Mouse (Mus musculus) c-Kit-positive CD71-positive TER-119-positive erythroid progenitor cells, embryonic 14.5 days (primary cell): ENCODE data around the gene C2cd2l.
A peak's percentile ranks its signal among the peaks of the same experiment; 100 is the strongest.
"Not testable (repeated sequence)": the region's sequence is repeated elsewhere in the genome, so short reads cannot be mapped to it uniquely, and the experiment has no call there.

Experiments used
- DNase-seq: peaks from one replicate; pipeline ENCODE4 v3.0.0-alpha.2; 2013; ENCODE audit warnings: low spot score

C2cd2l gene

GRCm38 (mm10) chr9:44319887-44320798, at the start of gene C2cd2l:
C2cd2l (minus strand) TSS chr9:44320285.
- peak; percentile 95 for DNase-seq

- DNase-seq, result no peak
Measured at GRCm38 (mm10) chr9:44364480-44364879, 44.4 kb upstream of the C2cd2l start.

DNA sequence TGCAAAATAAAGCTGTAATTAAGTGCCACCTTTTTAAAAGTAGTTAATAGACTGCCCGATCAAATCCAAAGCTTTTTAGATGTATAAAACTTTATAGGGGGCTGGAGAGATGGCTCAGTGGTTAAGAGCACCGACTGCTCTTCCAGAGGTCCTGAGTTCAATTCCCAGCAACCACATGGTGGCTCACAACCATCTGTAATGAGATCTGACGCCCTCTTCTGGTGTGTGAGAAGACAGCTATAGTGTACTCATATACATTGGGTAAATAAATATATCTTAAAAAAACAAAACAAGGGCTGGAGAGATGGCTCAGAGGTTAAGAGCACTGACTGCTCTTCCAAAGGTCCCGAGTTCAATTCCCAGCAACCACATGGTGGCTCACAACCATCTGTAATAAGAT, 41.8 kb upstream of the C2cd2l start:
- not testable (repeated sequence) for DNase-seq

GRCm38 (mm10) chr9:44361190-44361917, 41.3 kb upstream of the C2cd2l start, which contains the start of gene Vps11:
Vps11 (minus strand) TSS chr9:44361670.
- DNase-seq, result peak; percentile 98

GRCm38 (mm10) chr9:44357207-44357606, 37.1 kb upstream of the C2cd2l start:
- DNase-seq, result peak; percentile 59

DNA sequence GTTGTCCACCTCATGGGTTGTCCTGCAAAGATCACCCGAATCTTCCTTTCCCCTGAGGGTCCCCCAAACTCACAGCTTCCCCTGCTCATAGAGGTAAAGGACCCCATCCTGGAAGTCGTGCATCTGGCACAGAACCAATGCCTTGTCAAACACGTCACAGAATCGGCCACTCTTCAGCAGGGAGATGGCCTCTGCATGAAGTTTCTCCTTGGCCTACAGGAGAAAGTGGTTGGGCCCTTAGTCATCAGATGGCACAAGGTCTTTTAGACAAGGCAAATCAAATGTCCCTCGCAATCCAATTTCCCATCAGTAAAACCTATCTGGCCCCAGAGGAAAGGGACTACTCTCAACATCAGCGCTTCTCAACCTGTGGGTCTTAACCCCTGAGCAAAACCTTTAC, 33.1 kb upstream of the C2cd2l start:
- DNase-seq, result no peak

DNA sequence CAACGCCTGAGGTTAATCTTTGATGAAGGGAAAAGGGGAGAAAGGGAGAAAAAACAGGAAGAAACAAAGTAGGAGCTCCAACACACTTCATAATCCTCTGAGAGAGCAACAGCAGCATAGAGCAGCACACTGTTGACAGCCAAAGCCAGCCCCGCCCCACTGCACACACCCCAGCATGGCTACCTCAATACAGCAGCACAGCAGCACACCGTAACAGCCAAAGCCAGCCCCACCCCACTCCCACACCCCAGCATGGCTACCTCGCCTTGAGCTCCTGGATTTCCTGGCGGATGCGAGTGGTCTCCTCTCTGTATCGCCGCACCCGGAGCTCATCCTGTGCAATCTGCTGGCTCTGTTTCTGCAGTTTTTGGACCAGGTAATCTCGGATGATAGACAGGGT, 32.3 kb upstream of the C2cd2l start:
- DNase-seq, result no peak

DNA sequence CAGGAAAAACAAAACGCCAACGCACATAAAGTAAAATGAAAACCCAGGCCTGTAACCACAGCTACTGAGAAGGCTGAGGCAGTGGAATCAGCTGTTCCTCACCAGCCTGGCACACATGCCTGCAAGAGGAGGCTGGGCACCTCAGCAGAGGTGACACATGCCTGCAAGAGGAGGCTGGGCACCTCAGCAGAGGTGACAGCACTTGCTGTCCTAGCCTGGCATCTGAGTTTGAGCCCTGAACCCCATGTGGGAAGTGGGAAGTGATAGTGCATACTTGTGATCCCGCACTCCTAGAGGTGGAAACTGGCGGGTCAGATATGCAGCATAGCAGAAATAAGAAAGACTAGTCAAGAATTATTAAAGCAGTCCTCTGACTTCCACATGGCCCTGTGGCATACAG, 31.3 kb upstream of the C2cd2l start:
- DNase-seq, result no peak

- no peak for DNase-seq
Measured at GRCm38 (mm10) chr9:44348546-44348945, 28.5 kb upstream of the C2cd2l start.

DNA sequence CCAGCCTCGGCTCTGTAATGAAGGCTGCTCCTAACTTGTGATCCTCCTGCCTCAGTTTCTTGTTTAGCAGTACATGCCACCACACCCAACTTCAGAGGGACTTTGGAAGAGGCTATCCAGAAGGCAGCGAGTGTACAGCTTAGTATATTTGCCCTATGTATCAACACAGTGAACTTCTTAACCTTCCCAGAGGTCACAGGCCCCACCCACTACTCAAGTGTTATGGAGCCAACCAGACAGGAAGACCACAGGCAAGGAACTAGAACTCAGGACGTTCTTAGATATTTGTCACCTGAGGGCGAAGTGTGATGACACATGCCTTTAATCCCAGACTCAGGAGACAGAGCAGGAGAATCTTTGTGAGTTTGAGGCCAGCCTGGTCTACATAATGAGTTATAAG, 27.5 kb upstream of the C2cd2l start:
- DNase-seq, result no peak

- no peak for DNase-seq
Measured at GRCm38 (mm10) chr9:44347166-44347565, 27.1 kb upstream of the C2cd2l start.

GRCm38 (mm10) chr9:44345570-44346433, 25.7 kb upstream of the C2cd2l start:
- DNase-seq, result no peak

GRCm38 (mm10) chr9:44343781-44344421, 23.8 kb upstream of the C2cd2l start, which contains the start of gene Hmbs:
Hmbs (minus strand) TSS chr9:44344228.
- peak; percentile 91 for DNase-seq

- peak; percentile 86 for DNase-seq
Measured at GRCm38 (mm10) chr9:44343290-44343689, 23.2 kb upstream of the C2cd2l start.

DNA sequence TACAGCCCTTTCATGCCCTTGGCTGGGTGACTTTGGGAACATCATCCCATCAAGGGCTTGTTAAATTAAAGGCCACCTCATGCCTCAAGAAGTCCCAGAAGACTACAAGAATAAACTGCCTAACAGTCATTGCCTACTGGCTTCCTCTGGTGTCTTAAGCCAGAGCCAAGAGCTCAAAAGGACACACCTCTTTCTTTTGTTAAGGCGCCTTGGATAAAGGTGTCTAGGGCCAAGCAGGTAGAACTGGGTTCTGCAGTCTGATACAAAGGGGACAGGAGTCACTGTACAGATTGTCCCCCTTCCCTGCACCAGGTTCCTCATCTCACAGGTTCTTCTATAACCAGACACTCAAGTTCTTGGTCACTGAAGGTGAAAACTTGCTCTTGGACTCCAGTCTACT, 22.5 kb upstream of the C2cd2l start:
- DNase-seq, result no peak

DNA sequence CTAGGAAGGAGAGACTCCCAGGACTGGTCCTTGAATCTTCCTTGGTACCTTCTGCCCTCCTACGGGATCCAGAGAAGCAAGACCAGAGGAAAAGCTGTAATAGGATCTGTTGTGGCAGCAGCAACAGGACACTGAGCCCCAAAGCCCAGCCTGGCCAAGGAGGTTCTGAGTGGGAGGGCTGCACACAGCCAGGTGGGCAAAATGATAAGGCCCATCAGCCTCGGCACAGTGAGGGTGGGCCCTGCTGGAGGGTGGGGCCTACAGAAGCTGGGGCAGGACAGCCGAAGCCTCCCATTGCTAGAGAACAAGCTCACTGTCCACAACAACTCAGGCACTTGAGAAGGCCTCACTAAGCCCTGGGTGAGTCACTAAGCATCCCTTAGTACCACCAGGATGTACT, 22.1 kb upstream of the C2cd2l start:
- peak; percentile 92 for DNase-seq

DNA sequence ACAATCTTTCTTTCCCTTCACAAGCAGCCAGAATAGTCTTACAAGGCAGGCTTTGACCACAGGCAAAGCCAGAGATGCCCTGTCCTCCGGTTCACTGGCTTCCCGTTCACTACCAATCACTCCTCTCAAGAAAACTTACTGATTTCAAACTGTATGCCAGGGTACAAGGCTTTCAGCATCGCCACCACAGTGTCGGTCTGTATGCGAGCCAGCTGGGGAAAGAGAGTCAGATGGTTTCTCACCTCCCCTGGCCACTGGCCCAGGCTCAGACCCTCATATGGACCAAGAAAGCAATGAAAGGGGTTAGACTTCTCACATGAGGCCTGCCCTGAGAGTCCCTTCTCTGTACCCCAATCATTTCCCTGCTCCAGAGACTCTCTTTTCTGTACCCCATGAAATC, 21.4 kb upstream of the C2cd2l start:
- DNase-seq, result no peak

GRCm38 (mm10) chr9:44338574-44338973, 18.5 kb upstream of the C2cd2l start:
- no peak for DNase-seq

- no peak for DNase-seq
Measured at GRCm38 (mm10) chr9:44337436-44338169, 17.5 kb upstream of the C2cd2l start.

- DNase-seq, result peak; percentile 64
Measured at GRCm38 (mm10) chr9:44336964-44337363, 16.9 kb upstream of the C2cd2l start.

GRCm38 (mm10) chr9:44336513-44336912, 16.4 kb upstream of the C2cd2l start:
- not testable (repeated sequence) for DNase-seq
